Mouse (Mus musculus) spleen, embryonic (tissue): ENCODE results near the gene Map2k7.

ENCODE experiments used
- CTCF ChIA-PET: fragments of 350-600 bp; sonication (Branson Sonifier 250); formaldehyde crosslinking; loops from one replicate; lab custom pipeline; 2022; lab: Charles Lee

Gene Map2k7

DNA sequence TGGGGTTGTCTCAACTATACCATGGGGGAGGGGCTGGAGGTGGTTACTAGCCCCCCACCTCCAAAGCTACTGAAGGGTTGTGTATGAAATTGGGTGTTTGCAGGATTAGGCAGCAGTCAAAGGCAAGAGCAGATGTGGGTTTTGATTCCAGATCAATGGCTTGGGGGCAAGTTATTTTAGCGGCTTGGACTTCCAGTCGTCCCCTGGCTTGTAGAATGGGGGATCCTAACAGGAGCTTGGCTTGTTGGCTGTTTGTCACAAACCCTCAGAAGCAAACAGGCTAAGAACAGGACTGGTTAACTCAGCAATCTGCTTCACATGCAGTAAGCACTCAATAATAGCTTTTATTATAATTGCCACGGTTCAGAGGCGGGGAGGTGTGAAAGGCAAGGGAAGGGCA is 18.8 kb downstream of the Map2k7 start:
- CTCF ChIA-PET, result interaction anchor here (0.6 to 1.2 kb wide), 3 partner anchors 18 to 67 kb away, joined by 3 to 8 read pairs (median 5); partner anchors contain the start of genes Ccl25, Gm49320 and Map2k7

DNA sequence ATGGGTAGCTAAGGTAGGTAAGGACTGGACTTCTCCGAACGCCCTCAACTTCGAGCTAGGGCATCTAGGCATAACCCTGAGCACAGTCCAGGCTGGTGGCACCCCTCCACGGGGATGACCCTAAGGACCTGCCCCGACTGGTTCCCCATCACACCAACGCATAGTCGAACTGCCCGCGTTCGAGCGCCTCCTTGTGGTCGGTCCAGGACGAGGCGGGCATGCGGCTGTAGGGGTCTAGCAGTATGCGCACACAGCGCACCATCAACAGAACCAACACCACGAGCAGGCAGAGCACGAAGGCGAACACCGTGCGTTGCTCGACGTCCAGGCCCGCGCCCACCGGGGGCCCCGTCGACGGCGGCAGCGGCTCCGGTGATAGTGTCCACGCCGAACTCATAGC is 19.7 kb downstream of the Map2k7 start:
- CTCF ChIA-PET, result interaction anchor here (0.5 to 0.9 kb wide), 2 partner anchors 26 to 594 kb away, joined by 3 to 4 read pairs; no protein-coding TSS in a partner anchor

DNA sequence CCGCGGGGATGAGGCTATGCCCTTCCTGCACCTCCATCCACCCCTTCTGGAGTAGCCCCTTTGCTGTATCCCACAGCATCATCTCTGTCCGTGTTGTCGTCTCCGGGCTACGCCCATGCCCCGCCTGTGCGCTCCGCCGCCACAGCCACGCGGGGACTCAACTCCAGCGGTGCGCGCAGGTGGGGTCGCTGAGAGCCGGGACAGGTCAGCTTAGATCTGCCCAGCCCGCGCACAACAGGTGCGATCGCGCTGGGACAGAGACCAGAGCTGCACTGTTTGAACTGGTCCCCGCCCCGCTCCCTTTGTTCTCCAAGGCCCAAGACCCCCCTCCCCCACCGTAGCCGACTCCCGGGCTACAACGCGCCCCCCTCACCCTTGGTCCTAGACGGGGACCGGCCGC is 20.1 kb downstream of the Map2k7 start:
- CTCF ChIA-PET, result interaction anchor here (0.5 to 0.9 kb wide), 2 partner anchors 26 to 594 kb away, joined by 3 to 4 read pairs; no protein-coding TSS in a partner anchor

DNA sequence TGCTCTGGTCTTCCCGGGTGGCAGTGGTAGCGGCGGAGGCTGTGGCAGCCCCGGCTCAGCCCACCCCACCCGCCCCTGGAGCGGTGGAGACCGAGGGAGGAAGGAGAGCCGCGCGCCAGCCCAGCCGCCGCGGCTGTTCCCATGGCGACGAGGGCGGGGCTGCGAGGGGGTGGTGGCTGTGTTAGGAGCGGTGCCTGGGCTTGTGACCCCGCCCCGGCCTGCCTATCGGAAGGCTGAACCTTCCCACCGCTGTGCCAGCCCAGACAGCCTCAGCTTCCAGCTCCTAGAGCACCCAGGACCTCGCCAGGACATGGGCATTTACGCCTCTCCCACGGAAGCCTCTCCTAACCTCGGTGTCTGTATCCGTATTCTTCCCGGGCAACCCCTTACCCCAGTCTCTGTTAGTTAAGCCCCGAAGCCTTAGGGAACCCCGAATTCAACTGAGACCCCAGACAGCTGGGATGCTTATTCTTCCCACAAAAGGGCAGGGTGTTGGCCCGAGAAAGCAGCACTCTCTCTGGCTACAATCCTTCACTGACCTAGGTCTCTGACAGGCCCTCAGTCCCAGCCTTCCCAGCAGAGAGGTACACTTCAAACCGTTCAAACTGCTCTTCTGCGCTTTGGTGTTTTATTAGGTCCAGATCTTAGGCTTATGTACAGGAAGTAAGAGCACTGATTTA is 20.7 kb downstream of the Map2k7 start, which contains the start of gene Ctxn1:
Gene Ctxn1 (minus strand): TSS at position 150 of the 680 bp plus-strand sequence.
- CTCF ChIA-PET, result interaction anchor here (0.5 to 0.9 kb wide), 2 partner anchors 25 to 595 kb away, joined by 3 to 4 read pairs; no protein-coding TSS in a partner anchor

DNA sequence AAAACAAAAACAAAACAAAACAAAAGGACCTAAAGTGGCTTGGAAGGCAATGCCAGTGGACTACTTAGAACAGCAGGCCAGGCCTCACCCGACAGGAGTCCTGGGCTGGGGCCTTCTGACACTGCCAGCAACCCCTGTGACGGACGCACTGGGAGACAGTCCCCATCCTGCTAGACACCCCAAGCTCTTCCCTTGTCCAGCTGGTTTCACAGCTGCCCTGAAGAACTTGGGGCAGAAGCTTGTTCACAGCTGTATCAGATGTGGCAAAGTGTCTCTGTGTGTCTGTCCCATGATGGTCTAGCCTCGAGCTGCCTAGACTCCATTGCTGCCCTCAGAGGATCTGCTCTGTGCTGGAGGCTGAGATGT is 21.2 kb downstream of the Map2k7 start:
- CTCF ChIA-PET, result no interaction called here

DNA sequence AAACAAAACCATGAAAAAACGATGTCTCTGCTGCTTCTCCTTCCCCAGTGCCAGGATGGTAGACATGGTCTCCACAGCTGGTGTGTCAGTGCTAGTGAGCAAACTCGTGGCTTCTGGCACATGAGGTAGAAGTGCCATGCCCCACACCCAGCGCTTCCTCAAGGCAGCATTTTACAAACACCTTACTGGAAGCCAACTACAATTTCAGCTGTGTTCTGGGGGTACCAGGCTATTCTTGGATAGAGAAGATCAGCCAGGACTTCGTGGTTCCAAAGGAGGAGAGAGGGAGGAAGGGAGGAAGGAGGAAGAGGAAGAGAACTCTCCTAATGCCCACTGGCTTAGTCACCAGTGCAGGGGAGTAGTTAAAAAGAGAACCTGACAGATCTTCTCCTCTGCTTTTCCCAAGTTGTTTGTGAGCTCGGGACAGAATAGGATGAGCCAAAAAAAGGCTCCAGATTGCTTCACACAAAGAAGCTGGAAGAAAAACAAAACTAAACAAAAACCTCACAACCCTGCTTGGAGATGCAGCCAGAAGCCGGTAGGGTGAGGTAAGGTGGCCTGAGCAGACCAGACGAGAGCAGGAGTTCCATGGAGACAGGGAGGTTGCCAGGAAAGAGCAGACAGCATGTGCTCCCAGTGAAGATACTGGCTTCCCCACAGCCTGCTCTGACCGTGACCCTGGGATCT is 24.7 kb downstream of the Map2k7 start:
- CTCF ChIA-PET, result no interaction called here

DNA sequence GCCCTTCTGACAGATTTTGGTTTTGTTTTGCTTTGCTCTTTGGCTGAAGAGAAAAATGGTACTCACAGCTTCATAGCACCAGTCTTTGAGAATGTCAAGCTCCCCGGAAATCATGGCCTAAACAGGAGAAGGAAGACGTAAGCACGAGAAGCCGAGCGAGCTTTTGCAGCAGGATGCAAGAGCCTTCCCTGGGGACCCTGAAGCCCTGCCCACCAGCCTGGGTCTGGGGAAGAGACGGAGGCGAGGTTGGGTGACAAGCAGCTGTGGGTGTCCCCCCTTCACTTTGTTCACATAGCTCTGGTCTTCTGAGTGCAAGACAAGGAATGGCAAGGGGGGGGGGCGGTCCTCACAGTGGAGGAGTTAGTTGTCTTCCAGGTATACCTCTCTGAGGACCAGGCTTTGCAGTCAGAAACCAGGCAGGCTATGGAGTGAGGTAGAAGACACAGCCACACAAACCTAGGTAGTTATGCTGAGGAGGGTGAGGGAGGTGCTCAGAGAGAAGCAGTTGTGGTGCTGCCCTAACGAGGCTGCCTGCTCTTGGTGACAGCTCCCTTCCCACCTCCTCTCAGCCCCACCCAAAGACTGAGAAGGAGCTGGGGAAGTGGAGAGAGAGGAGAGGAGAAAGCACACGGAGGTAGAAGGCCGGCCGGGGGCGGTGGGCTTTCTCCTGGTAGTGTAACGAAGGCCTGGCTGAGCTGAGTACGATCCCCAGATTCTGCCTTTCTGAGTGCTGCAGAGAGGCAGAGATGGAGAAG is 26.8 kb downstream of the Map2k7 start:
- CTCF ChIA-PET, result interaction anchor here (0.6 kb wide), 1 partner anchor 12 kb away, joined by 6 read pairs; no protein-coding TSS in a partner anchor

DNA sequence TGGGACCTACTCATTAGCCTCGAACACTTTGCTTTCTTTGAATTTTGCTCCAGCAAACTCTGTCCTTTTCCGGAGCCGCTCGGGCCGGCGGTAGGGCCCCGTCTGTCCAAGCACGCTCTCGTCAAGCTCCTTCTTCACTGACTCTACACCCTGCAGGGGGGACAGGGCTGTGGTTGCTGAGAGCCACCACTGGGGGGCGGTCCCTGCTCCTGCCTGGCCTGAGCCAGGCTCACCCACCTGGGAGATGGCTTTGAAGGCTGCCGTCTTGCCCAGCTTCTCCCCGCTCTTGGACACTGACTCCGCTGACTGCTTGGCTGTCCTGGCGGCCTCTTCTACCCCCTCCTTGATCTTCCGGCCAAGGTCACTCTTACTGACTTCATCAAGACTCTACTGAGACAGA is 29.1 kb downstream of the Map2k7 start:
- CTCF ChIA-PET, result interaction anchor here (1.0 to 1.1 kb wide), 2 partner anchors 45 to 56 kb away, joined by 3 read pairs; no protein-coding TSS in a partner anchor

DNA sequence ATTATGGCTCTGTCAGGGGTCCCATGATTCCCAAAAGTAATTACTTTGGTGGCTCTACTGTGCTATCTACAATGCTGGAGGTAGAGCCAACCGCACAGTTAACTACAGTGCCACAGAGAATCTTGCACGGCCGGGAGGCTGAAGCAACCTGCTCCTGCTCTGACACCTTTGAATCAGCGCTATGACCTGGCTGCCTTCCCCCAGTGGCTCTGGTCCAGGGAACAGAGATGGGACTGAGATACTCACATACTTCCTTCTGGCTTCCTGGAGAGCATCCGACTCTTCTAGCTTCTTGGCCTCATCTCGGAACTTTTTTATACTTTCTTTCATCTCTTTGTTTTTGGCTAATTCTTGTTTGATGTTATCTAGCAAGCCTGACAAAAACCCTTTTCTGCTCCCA is 31.1 kb downstream of the Map2k7 start:
- CTCF ChIA-PET, result no interaction called here

DNA sequence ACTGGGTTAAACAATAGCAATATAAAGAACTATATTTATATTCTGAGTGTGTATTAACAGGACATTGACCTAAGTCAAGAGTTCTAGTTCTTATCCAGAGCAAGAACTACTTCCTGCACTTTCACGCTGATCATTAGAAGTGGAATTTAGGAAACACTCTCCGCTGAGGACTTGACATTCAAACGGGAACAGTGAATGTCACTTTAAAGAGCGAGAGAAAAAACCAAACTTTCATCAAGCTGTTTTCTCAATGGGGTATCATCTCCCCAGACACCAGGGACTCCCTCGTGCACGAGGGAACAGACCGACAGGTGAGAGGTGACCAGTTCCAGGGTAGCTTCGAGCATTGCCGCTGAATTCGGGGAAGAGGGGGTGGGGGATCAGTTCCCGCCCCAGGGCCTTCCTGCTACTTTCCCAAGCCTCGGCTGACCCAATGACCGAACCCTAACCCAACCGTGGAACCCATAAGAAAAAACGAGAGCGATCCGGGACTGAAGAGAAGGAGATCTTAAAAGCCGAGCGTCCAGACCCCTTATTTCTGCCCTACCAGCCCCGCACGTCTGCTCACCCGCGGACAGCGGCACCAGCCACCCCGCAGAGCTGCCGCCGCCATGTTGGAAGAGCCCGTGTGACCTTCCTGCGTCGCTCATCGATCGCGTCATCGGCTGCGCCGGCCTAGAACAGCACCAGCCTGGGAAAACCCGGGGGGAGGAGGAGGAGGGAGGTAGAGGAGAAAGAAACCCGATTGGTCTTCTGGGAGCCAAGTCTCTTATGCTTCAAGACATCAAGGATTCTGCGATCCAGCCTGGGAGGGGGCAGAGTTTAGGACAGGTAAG is 37.0 kb downstream of the Map2k7 start, which contains the start of gene Timm44:
Gene Timm44 (minus strand): TSS at position 639 of the 836 bp plus-strand sequence.
- CTCF ChIA-PET, result no interaction called here

DNA sequence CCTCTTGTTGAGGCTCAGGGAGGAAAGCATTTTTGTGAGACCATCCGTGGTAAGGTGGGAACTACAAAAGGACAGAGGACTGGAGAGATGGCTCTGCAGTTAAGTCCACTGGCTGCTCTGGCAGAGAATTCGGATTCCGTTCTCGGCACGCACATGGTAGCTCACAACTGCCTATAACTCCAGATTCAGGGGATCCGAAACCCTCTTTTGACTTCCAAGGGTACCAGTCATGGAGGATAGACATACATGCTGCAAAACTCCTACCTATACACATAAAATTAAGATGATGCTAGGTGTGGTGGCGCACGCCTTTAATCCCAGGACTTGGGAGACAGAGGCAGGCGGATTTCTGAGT is 37.5 kb downstream of the Map2k7 start:
- CTCF ChIA-PET, result interaction anchor here (0.7 kb wide), 1 partner anchor 228 kb away, joined by 3 read pairs; no protein-coding TSS in a partner anchor

DNA sequence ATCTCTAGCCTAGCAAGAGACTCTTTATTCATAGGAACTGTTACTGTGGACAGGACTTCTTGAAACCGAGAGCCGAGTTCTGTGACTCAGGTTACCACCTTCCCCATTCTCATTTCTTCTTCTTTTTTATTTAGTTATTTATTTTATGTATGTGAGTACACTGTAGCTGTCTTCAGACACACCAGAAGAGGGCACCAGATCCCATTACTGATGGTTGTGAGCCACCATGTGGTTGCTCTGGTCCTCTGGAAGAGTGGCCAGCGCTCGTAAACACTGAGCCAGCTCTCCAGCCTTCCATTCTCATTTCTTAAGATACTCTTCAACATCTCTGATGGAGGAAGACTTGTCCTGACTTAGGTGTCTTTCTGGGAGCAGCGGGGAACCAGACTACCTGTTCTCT is 54.2 kb downstream of the Map2k7 start:
- CTCF ChIA-PET, result no interaction called here
